Mouse (Mus musculus) lung, adult 2 months (tissue): ENCODE measurements around the gene Trip12.

Source experiments
- CTCF ChIP-seq: fragments of 200-500 bp; IDR thresholded peaks from 2 replicates; pipeline ENCODE4 v1.5.1; 2011; ENCODE audit warnings: mild to moderate bottlenecking, low read length, control low read depth; ENCODE audit not compliant: insufficient read depth
- POLR2A ChIP-seq: fragments of 200-500 bp; IDR thresholded peaks from 2 replicates; pipeline ENCODE4 v1.6.1; 2011; ENCODE audit warnings: low read depth, mild to moderate bottlenecking, control low read depth, low read length, borderline replicate concordance; ENCODE audit errors: extremely low read depth

DNA sequence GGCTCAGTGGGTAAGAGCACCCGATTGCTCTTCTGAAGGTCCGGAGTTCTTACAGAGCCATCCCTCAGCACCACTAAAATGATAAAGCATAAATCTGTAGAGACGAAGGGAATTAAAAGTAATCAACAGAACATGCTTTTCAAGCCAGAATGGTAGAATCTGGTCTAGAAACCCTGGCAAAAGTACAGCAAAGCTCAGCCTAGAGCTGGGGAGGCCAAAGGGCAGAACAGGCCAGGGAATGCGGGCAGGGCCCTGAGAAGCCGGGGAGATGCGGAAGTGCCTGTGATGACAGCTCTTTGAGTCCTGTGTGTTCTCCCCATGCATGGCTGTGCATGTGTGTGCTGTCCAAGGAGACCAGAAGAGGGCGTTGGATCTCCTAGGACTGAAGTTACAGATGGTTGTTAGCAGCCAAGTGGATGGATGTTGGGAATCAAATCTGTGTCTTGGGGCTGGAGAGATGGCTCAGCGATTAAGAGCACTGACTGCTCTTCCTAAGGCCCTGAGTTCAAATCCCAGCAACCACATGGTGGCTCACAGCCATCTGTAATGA lies 39.3 kb upstream of the Trip12 start:
- no peak for TF ChIP-seq CTCF
- TF ChIP-seq POLR2A: no peak
